Mouse (Mus musculus) midbrain, embryonic 11.5 days (tissue): Measurements from ENCODE around the gene Atcay. TPM values are rescaled to one million over a fixed set of nuclear protein-coding genes. Genes with fewer than 3 reads are reported as not detected.
"Not testable (repeated sequence)": the region's sequence is repeated elsewhere in the genome, so short reads cannot be mapped to it uniquely, and the experiment has no call there.

Experiments
- ATAC-seq: fragments of 200-750 bp; cut with Nextera tagmentation; 2 replicates; pipeline ENCODE4 v1.8.0; 2017; ENCODE audit warnings: moderate TSS enrichment, moderate library complexity; ENCODE audit not compliant: low FRiP score
- DNase-seq: peaks from one replicate; pipeline ENCODE4 v3.0.0; 2015; ENCODE audit warnings: low spot score; ENCODE audit errors: missing footprints
- H3K27ac ChIP-seq: fragments of 300-500 bp; sonication (generic); 2 replicates; pipeline ENCODE4 v1.5.1; 2014; ENCODE audit warnings: low read depth, low read length
- H3K27me3 ChIP-seq: fragments of 300-500 bp; sonication (generic); 2 replicates; pipeline ENCODE4 v1.6.1; 2014; ENCODE audit warnings: mild to moderate bottlenecking, low read length, moderate library complexity, mixed read lengths; ENCODE audit not compliant: control insufficient read depth, insufficient read depth
- H3K36me3 ChIP-seq: fragments of 300-500 bp; sonication (generic); 2 replicates; pipeline ENCODE4 v1.6.1; 2014; ENCODE audit warnings: mild to moderate bottlenecking, low read length, moderate library complexity, mixed read lengths; ENCODE audit not compliant: control insufficient read depth, insufficient read depth
- H3K4me1 ChIP-seq: fragments of 300-500 bp; sonication (generic); 2 replicates; pipeline ENCODE4 v1.6.1; 2014; ENCODE audit warnings: low read length; ENCODE audit not compliant: control insufficient read depth, insufficient read depth
- H3K4me2 ChIP-seq: fragments of 300-500 bp; sonication (generic); 2 replicates; pipeline ENCODE4 v1.6.1; 2014; ENCODE audit warnings: mild to moderate bottlenecking, moderate library complexity
- H3K4me3 ChIP-seq: fragments of 300-500 bp; sonication (generic); 2 replicates; pipeline ENCODE4 v1.5.1; 2014; ENCODE audit warnings: low read depth, low read length
- H3K9ac ChIP-seq: fragments of 300-500 bp; sonication (generic); 2 replicates; pipeline ENCODE4 v1.6.1; 2014; ENCODE audit warnings: low read length
- H3K9me3 ChIP-seq: fragments of 300-500 bp; sonication (generic); 2 replicates; pipeline ENCODE4 v1.6.1; 2016; ENCODE audit warnings: low read length; ENCODE audit not compliant: control insufficient read depth
- WGBS: fragments of 180-500 bp; shearing (Covaris S2); extraction: QIAGEN DNeasy Blood & Tissue Kit; methylation state at CpG from one replicate; pipeline ENCODE4 v1.1.7; 2014; 5-methylcytosine and 5-hydroxymethylcytosine counted together
- polyA plus RNA-seq: library from polyadenylated mRNA; unstranded; fragments of >200 nt; fragmentation: Nextera tagmentation; extraction: Ambion mirVana; gene quantifications from 2 replicates; pipeline ENCODE4 v1.2.1, GENCODE M21; 2014

Gene Atcay
- polyA plus RNA-seq, 1 experiment from 2014 or later = 22.2 TPM

- ATAC-seq (no peak), DNase-seq (peak; percentile 93)
- Histone ChIP-seq H3K4me1 (peaks cover 15% of the 10 kb centered on the region), H3K36me3 (peaks cover 5% of the 10 kb centered on the region; the same call in 1 of the 2 replicates), H3K9ac (no peak overlapping the region), H3K4me2 (no peak overlapping the region), H3K9me3 (no peaks in the 10 kb centered on the region), H3K27ac (no peak overlapping the region), H3K4me3 (no peak overlapping the region), H3K27me3 (peaks cover 16% of the 10 kb centered on the region)
- 71% methylated on average over 31 of the region's 31 CpGs for WGBS
Observed at GRCm38 (mm10) chr10:81190236-81190911, 40.3 kb downstream of the Atcay start.

GRCm38 (mm10) chr10:81189821-81190220 lies 40.8 kb downstream of the Atcay start:
- Histone ChIP-seq H3K27ac (no peak overlapping the region), H3K36me3 (peaks cover 5% of the 10 kb centered on the region; the same call in 1 of the 2 replicates)
- 77% methylated on average over 26 of the region's 26 CpGs for WGBS

GRCm38 (mm10) chr10:81187161-81187560 lies 43.5 kb downstream of the Atcay start:
- no peak overlapping the region for H3K4me2 ChIP-seq
- no peak overlapping the region for H3K9ac ChIP-seq
- DNase-seq (no peak), ATAC-seq (no peak)
- peaks cover 10% of the 10 kb centered on the region for H3K4me1 ChIP-seq
- H3K9me3 ChIP-seq = no peaks in the 10 kb centered on the region
- H3K27me3 ChIP-seq = no peaks in the 10 kb centered on the region
- H3K36me3 ChIP-seq = peaks cover 6% of the 10 kb centered on the region
- H3K4me3 ChIP-seq = no peak overlapping the region
- WGBS = 92% methylated on average over 9 of the region's 9 CpGs
- no peak overlapping the region for H3K27ac ChIP-seq

More at GRCm38 (mm10) chr10:81189821-81190220, 40.8 kb downstream of the Atcay start:
- H3K4me1 ChIP-seq = peaks cover 15% of the 10 kb centered on the region
- ATAC-seq (no peak), DNase-seq (no peak)
- no peaks in the 10 kb centered on the region for H3K9me3 ChIP-seq
- H3K27me3 ChIP-seq = peaks cover 11% of the 10 kb centered on the region
- H3K9ac ChIP-seq = no peak overlapping the region
- H3K4me2 ChIP-seq = no peak overlapping the region
- no peak overlapping the region for H3K4me3 ChIP-seq

GRCm38 (mm10) chr10:81184765-81185164 lies 45.9 kb downstream of the Atcay start:
- no peak overlapping the region for H3K27ac ChIP-seq
- 69% methylated on average over 4 of the region's 4 CpGs for WGBS
- no peak for ATAC-seq
- no peak overlapping the region for H3K4me3 ChIP-seq
- H3K4me2 ChIP-seq = no peak overlapping the region
- no peak for DNase-seq
- no peak overlapping the region for H3K9ac ChIP-seq
- H3K27me3 ChIP-seq = no peaks in the 10 kb centered on the region
- no peaks in the 10 kb centered on the region for H3K9me3 ChIP-seq
- peaks cover 28% of the 10 kb centered on the region for H3K36me3 ChIP-seq
- peaks cover 7% of the 10 kb centered on the region for H3K4me1 ChIP-seq

- Histone ChIP-seq H3K4me3 (peak within 1 kb of the TSS; percentile 75), H3K4me2 (peak within 1 kb of the TSS; percentile 63), H3K9me3 (no peaks in the 10 kb centered on the region), H3K4me1 (peaks cover 9% of the 10 kb centered on the region), H3K27ac (peak within 1 kb of the TSS; percentile 40; the same call in 1 of the 2 replicates), H3K27me3 (no peaks in the 10 kb centered on the region), H3K9ac (peak within 1 kb of the TSS; percentile 73), H3K36me3 (peaks cover 38% of the 10 kb centered on the region)
- DNase-seq (no peak), ATAC-seq (no peak)
- WGBS = 90% methylated on average over 5 of the region's 5 CpGs
Observed at GRCm38 (mm10) chr10:81183805-81184204, 46.8 kb downstream of the Atcay start, which contains the start of gene 4930442H23Rik. Gene 4930442H23Rik, minus strand, starts transcription at chr10:81183849.

GRCm38 (mm10) chr10:81182336-81183333 lies 48.0 kb downstream of the Atcay start, which contains the start of gene Dapk3:
Gene Dapk3, plus strand, starts transcription at chr10:81183005.
- ATAC-seq (peak; percentile 96), DNase-seq (peak; percentile 99)
- H3K4me1 ChIP-seq = peaks cover 20% of the 10 kb centered on the region
- peak within 1 kb of the TSS; percentile 75 for H3K4me3 ChIP-seq
- H3K27me3 ChIP-seq = no peaks in the 10 kb centered on the region
- WGBS = 5% methylated on average over 53 of the region's 53 CpGs
- H3K4me2 ChIP-seq = peak within 1 kb of the TSS; percentile 63
- no peaks in the 10 kb centered on the region for H3K9me3 ChIP-seq
- H3K27ac ChIP-seq = peak within 1 kb of the TSS; percentile 40
- H3K9ac ChIP-seq = peak within 1 kb of the TSS; percentile 73
- peaks cover 45% of the 10 kb centered on the region for H3K36me3 ChIP-seq

GRCm38 (mm10) chr10:81181860-81182259 lies 48.8 kb downstream of the Atcay start:
- peaks cover 44% of the 10 kb centered on the region for H3K36me3 ChIP-seq
- not testable (repeated sequence) for H3K9ac ChIP-seq, DNase-seq, H3K4me2 ChIP-seq, H3K27ac ChIP-seq, ATAC-seq, H3K27me3 ChIP-seq, H3K9me3 ChIP-seq
- H3K4me1 ChIP-seq = peaks cover 24% of the 10 kb centered on the region
- WGBS = 83% methylated on average over 10 of the region's 12 CpGs
- H3K4me3 ChIP-seq = peak overlapping the region; percentile 75; the same call in 1 of the 2 replicates

- H3K27ac ChIP-seq = no peak overlapping the region
- no peaks in the 10 kb centered on the region for H3K27me3 ChIP-seq
- H3K36me3 ChIP-seq = peaks cover 42% of the 10 kb centered on the region
- no peak overlapping the region for H3K9ac ChIP-seq
- H3K4me3 ChIP-seq = no peak overlapping the region
- 93% methylated on average over 13 of the region's 13 CpGs for WGBS
- peaks cover 24% of the 10 kb centered on the region for H3K4me1 ChIP-seq
- no peak overlapping the region for H3K4me2 ChIP-seq
- DNase-seq = peak; percentile 75
- no peaks in the 10 kb centered on the region for H3K9me3 ChIP-seq
- no peak for ATAC-seq
Observed at GRCm38 (mm10) chr10:81180946-81181345, 49.7 kb downstream of the Atcay start.
